Mouse (Mus musculus) heart, embryonic 10.5 days (tissue): Measurements from ENCODE around the gene Igfbp7. TPM values are rescaled to one million over a fixed set of nuclear protein-coding genes. Genes with fewer than 3 reads are reported as not detected.
"Not testable (repeated sequence)": the region's sequence is repeated elsewhere in the genome, so short reads cannot be mapped to it uniquely, and the experiment has no call there.

Source experiments
- DNase-seq: peaks from one replicate; pipeline ENCODE4 v3.0.0-alpha.2; 2017; ENCODE audit warnings: low spot score
- H3K27ac ChIP-seq: fragments of 300-500 bp; sonication (generic); 2 replicates; pipeline ENCODE4 v1.5.1; 2016; ENCODE audit warnings: mild to moderate bottlenecking
- H3K27me3 ChIP-seq: fragments of 300-500 bp; sonication (generic); 2 replicates; pipeline ENCODE4 v1.6.1; 2016; ENCODE audit warnings: mild to moderate bottlenecking; ENCODE audit not compliant: poor library complexity, insufficient read depth, severe bottlenecking
- H3K36me3 ChIP-seq: fragments of 300-500 bp; sonication (generic); 2 replicates; pipeline ENCODE4 v1.6.1; 2016; ENCODE audit warnings: mild to moderate bottlenecking, moderate library complexity
- H3K4me1 ChIP-seq: fragments of 300-500 bp; sonication (generic); 2 replicates; pipeline ENCODE4 v1.6.1; 2016; ENCODE audit warnings: mild to moderate bottlenecking
- H3K4me3 ChIP-seq: fragments of 300-500 bp; sonication (generic); 2 replicates; pipeline ENCODE4 v1.5.1; 2016; ENCODE audit warnings: mild to moderate bottlenecking, moderate library complexity
- H3K9me3 ChIP-seq: fragments of 300-500 bp; sonication (generic); 2 replicates; pipeline ENCODE4 v1.6.1; 2016; ENCODE audit warnings: mild to moderate bottlenecking, moderate library complexity
- WGBS: fragments of 180-500 bp; shearing (Covaris S2); methylation state at CpG from one replicate; pipeline ENCODE4 v1.1.7; 2016; 5-methylcytosine and 5-hydroxymethylcytosine counted together
- polyA plus RNA-seq: library from polyadenylated mRNA; unstranded; fragments of >200 nt; fragmentation: Nextera tagmentation; extraction: Ambion mirVana; gene quantifications from 2 replicates; pipeline ENCODE4 v1.2.1, GENCODE M21; 2016

The Igfbp7 gene
- polyA plus RNA-seq, 1 experiment from 2014 or later: 16.6 TPM

DNA sequence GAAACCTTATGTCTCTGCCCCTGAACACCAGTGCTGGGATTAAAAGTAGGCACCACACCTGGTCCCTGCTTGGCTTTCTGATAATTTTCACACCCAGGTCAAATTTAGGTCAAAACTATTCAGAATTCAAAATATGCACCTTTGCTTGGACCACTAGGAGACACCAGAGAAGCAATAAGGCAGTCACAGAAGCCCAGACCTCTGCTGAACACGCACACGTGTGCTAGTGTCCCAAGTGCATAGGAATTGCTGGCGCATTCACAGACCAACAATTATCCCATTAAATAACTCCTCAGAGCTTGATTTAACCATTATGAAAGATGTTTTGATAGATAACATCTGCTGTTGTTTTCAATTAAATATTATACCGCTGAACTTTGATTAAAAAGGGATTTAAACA, 22.2 kb upstream of the Igfbp7 start:
- 89% methylated on average over 4 of the region's 4 CpGs for WGBS
- no peaks in the 10 kb centered on the region for H3K36me3 ChIP-seq
- no peaks in the 10 kb centered on the region for H3K4me1 ChIP-seq
- DNase-seq: no peak
- H3K27ac ChIP-seq: no peak overlapping the region
- H3K9me3 ChIP-seq: no peaks in the 10 kb centered on the region
- H3K27me3 ChIP-seq: no peaks in the 10 kb centered on the region
- no peak overlapping the region for H3K4me3 ChIP-seq

DNA sequence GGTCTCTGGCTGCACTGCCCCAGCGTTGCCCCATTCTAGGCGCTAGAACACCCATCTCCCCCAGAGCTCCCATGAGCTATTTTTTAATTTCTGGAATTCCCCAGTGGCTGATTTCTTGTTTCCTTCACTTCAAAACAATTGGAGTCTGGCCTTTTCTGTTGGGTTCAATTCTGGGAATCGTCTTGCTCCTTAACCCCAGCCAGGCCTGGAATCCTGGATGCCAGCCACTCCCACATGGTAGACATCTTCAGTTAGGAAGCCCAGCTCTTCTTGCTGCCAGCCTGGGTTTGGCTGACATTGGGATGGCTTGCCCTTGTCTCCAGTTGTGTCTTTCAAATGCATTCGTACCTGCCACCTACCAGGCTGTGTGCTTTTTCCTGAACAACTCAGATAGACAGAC, 20.7 kb upstream of the Igfbp7 start:
- H3K9me3 ChIP-seq: no peaks in the 10 kb centered on the region

DNA sequence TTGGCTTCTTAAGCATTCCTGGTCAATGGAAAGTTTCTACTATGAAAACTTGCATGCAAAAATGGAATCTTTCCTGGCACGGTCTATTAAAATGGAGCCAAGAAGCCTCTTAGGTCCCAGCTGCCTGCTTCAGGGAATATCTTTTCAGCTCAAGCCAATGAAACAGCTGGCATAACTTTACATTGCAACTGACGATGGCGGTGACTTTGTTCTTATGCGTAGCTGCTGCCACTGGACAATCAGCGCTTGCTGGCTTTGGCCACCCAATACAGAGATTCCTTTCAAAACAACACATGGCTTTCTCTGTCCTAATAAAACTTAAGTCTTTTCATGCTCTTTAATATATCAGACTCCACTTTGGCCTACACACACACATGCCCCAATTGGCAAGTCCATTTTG, 20.1 kb upstream of the Igfbp7 start:
- no peak overlapping the region for H3K4me3 ChIP-seq
- DNase-seq: no peak

More for the DNA sequence above, 20.7 kb upstream of the Igfbp7 start:
- Histone ChIP-seq H3K36me3 (no peaks in the 10 kb centered on the region), H3K4me1 (no peaks in the 10 kb centered on the region), H3K27me3 (no peaks in the 10 kb centered on the region), H3K4me3 (no peak overlapping the region), H3K27ac (no peak overlapping the region)
- DNase-seq: no peak
- WGBS: 78% methylated on average over 4 of the region's 4 CpGs

DNA sequence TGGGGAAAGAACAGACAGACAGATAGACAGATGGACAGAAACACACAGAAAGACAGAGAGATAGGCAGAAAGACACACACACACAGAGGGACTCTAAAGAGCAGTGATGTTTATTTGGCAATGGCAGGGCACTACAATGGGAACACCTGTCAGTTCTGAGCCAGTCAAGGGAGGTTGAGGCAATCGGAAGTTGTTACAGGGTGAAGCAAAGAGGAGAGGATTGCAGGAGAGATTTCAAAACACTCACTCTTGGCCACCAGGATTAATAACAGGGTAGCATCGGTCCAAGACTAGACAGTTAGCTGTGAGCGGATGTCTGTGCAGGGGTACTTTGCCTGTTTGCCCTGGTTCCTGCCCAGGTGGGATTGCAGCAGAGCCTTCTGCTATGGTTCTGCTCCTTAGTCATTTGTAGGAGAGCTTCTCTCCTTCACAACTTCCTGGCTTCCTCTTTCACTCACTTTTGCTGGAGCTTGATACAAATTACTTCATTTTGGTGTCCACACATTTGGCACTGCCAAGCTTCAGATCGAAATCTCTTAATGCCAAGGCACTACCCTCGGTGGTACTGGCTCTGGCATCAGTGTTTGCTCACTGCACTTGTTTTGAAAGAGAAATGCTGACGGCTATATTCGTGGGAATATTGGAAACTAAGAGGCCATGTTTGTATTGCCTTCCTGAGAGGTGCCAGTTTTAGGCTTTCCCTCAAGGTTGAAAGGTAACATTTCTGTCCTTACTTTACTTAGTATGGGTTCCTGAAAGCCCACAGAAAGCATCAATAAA, 18.1 kb upstream of the Igfbp7 start:
- no peak overlapping the region for H3K4me3 ChIP-seq
- 75% methylated on average over 7 of the region's 7 CpGs for WGBS
- no peaks in the 10 kb centered on the region for H3K9me3 ChIP-seq
- DNase-seq: no peak
- H3K27me3 ChIP-seq: no peaks in the 10 kb centered on the region
- H3K27ac ChIP-seq: no peak overlapping the region
- no peaks in the 10 kb centered on the region for H3K4me1 ChIP-seq
- H3K36me3 ChIP-seq: no peaks in the 10 kb centered on the region

More for the DNA sequence above, 20.1 kb upstream of the Igfbp7 start:
- Histone ChIP-seq H3K36me3 (no peaks in the 10 kb centered on the region), H3K9me3 (no peaks in the 10 kb centered on the region), H3K4me1 (no peaks in the 10 kb centered on the region), H3K27me3 (no peaks in the 10 kb centered on the region), H3K27ac (no peak overlapping the region)
- WGBS: 92% methylated on average over 5 of the region's 5 CpGs

DNA sequence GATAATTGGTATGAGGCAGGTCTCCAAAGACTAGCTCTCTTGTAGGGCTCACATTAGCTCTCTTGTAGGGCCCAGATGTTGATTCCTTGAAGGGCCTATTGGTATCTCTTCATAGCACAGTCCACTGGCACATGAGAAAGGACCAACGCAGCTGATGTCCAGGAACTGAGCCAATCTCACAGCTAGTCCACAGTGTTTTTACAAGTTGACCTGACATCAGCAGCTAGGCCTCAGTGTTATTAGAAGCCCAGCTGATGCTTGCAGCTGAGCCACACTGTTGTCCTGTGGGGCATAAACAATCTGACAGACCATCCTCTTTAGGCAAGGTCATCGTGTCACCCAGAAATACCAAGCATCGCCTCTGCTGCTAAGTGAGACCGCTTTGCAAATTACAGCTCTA, 11.7 kb upstream of the Igfbp7 start:
- not testable (repeated sequence) for H3K9me3 ChIP-seq, H3K27me3 ChIP-seq, H3K36me3 ChIP-seq, H3K27ac ChIP-seq, H3K4me3 ChIP-seq, DNase-seq, H3K4me1 ChIP-seq
- 41% methylated on average over 4 of the region's 4 CpGs for WGBS

DNA sequence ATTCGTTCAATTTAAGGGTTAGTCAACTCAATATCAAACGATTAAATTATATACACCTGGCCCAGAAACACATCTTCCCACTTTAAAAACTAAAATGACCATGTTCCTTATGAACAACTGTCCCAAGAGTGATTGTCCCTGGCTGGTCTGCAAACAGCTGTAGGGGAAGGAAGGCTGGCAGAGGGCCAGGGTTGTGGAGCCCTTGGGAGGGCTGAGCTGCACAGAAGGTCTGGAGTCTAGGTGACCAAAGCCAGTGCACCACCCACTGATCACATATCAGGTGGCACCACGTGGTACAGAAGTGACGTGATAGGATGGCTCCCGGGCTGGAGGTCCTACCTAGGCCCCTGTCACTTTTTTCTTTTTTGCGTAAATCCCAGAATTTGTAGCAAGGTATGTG, 8.2 kb upstream of the Igfbp7 start:
- Histone ChIP-seq H3K36me3 (no peaks in the 10 kb centered on the region), H3K27ac (no peak overlapping the region), H3K27me3 (no peaks in the 10 kb centered on the region), H3K4me1 (no peaks in the 10 kb centered on the region), H3K4me3 (no peak overlapping the region), H3K9me3 (no peaks in the 10 kb centered on the region)
- 79% methylated on average over 6 of the region's 6 CpGs for WGBS
- no peak for DNase-seq

DNA sequence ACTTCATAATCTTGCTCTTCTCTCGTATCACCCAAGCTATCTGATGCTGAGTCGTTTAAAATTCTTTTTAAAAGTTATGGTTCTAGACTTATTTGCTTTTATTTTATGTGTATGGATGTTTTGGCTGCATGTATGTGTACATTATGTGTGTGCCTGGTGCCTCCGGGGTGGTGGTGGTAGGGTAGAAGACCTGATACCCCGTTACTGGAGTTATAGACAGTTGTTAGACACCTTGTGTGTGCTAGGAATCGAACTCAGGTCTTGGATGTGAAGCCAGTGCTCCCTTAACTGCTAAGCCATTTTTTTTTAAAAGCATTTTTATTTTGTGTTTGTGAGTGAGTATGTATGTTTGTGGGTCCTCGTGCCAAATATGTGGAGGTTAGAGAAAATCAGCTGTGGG, 689 bp upstream of the Igfbp7 start:
- H3K27ac ChIP-seq: no peak overlapping the region
- no peaks in the 10 kb centered on the region for H3K9me3 ChIP-seq
- 87% methylated on average over 6 of the region's 6 CpGs for WGBS
- 0 out of 2 replicates have a peak, but pooled peaks cover 12% of the 10 kb centered on the region for H3K4me1 ChIP-seq
- no peak overlapping the region for H3K4me3 ChIP-seq
- DNase-seq: no peak
- H3K27me3 ChIP-seq: peaks cover 46% of the 10 kb centered on the region
- H3K36me3 ChIP-seq: no peaks in the 10 kb centered on the region

DNA sequence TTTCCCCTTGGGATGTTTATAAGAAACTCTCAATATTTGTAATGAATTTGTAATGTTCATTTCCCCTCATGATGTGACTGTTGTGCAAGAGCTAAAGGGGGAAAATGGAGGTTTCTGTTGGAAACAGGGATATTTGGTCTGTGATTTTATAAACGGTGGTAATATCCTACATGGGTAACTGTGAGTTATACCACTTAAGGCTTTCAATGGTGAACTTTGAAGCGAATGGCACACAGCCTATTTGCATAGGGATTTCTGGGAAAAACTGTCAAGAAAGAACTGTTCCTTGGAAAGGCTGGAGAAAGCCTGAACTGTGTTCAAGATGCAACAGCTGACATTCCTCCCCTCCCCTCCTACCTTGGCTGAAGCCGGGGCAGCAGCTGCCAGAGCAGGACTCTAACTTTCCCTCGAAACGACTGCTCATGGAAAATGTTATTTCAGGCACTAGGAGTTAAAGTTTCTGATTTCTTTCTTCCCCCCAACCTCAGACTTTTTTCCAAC, 1.4 kb downstream of the Igfbp7 start:
- no peak overlapping the region for H3K4me3 ChIP-seq
- WGBS: 43% methylated on average over 5 of the region's 5 CpGs
- no peaks in the 10 kb centered on the region for H3K36me3 ChIP-seq
- no peaks in the 10 kb centered on the region for H3K9me3 ChIP-seq
- H3K4me1 ChIP-seq: 0 out of 2 replicates have a peak, but pooled peaks cover 12% of the 10 kb centered on the region
- DNase-seq: no peak
- H3K27ac ChIP-seq: no peak overlapping the region
- H3K27me3 ChIP-seq: peaks cover 52% of the 10 kb centered on the region

DNA sequence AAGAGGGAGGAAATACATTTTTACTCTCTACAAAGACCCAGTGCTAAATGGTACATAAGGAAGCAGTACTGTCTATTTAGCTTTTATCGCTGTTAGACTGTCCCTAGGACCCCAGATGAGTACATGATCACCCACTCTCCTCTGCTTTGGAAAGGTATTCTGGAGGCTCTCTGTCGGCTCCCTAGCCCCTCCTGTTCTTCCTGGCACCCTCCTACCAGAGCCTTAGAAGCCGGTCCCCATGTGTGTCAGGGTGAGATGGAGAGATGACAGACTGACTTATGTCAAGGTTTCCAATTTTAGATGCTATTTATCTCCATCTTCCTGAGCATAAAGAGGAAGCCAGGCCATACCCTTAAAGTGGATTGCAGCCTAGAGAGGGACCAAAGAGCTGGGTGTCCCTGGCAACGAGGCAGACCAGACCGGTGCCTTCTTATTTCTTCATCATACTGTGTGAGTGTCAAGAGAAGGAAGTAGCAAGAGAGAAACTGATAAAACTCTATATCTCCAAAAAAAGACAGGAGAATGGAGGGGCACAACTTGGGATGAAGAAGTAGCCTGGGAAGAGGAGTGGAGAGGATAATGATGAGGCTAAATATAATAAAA, 2.3 kb downstream of the Igfbp7 start:
- no peaks in the 10 kb centered on the region for H3K36me3 ChIP-seq
- H3K4me1 ChIP-seq: 0 out of 2 replicates have a peak, but pooled peaks cover 15% of the 10 kb centered on the region
- WGBS: 43% methylated on average over 5 of the region's 5 CpGs
- no peak for DNase-seq
- H3K4me3 ChIP-seq: no peak overlapping the region
- no peaks in the 10 kb centered on the region for H3K9me3 ChIP-seq
- peaks cover 58% of the 10 kb centered on the region for H3K27me3 ChIP-seq
- H3K27ac ChIP-seq: no peak overlapping the region

DNA sequence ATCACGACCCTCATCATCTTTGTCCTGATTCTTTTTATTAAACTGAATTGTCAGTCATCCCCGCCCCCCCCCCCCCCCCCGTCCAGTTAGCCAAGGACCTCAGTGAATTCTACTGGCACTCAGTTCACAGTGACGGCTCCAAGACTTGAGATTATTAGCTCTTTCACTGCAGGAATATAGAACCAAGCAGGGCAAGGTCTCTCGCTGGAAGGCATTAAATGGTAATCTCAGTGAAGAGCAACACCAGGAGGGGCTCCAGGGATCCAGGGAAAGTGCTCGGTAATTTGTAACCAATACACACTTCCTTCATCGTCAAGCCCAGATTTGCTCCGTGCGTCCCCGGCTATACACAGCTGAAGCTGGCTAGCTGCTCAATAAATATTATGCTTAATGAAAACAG, 2.9 kb downstream of the Igfbp7 start:
- H3K36me3 ChIP-seq: no peaks in the 10 kb centered on the region
- H3K4me3 ChIP-seq: no peak overlapping the region
- H3K4me1 ChIP-seq: 0 out of 2 replicates have a peak, but pooled peaks cover 15% of the 10 kb centered on the region
- DNase-seq: no peak
- no peaks in the 10 kb centered on the region for H3K9me3 ChIP-seq
- H3K27ac ChIP-seq: no peak overlapping the region
- 70% methylated on average over 10 of the region's 10 CpGs for WGBS
- peaks cover 58% of the 10 kb centered on the region for H3K27me3 ChIP-seq

DNA sequence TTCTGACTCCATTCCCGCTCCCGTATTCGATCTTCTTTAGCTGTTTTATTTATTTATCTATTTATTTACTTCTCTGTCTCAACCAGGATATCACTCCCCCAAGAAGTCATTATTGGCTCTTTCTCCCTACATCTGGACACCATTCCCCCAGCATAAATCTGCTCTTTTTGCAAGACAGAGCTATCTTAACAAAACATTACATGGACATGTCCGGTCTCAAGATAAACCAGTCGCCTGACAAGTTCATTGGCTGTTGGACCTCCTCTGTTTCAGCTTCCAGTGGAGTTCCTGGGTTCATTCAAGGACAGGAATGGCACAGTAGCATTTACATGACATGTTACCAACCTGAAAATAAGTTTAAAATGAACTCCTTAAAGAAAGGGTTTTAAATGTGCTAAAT, 4.9 kb downstream of the Igfbp7 start:
- Histone ChIP-seq H3K27ac (no peak overlapping the region), H3K27me3 (peaks cover 52% of the 10 kb centered on the region), H3K36me3 (no peaks in the 10 kb centered on the region), H3K4me3 (no peak overlapping the region), H3K9me3 (no peaks in the 10 kb centered on the region), H3K4me1 (peaks cover 24% of the 10 kb centered on the region)
- DNase-seq: no peak
- WGBS: 69% methylated on average over 5 of the region's 5 CpGs

DNA sequence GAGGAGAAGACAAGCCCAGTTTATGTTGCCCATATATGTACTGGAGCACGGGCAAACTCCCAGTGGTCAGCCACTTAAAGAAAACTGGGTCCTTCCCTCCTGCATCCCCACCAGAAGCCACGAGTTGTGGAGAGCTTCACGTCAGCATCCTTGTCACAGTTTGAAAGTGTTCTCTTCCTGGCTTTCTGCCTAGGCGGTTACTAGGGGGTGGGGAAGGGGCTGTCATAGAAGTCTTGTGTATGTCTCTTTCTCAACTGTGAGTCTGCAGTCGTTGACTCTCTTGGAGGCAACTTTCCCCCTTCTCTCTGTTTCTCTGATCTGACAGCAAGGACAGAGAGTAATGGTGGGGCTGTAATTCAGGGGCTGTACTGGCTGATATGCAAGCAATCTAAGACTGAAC, 5.7 kb downstream of the Igfbp7 start:
- Histone ChIP-seq H3K4me3 (no peak overlapping the region), H3K9me3 (no peaks in the 10 kb centered on the region), H3K36me3 (no peaks in the 10 kb centered on the region), H3K27ac (no peak overlapping the region), H3K4me1 (peaks cover 17% of the 10 kb centered on the region), H3K27me3 (peaks cover 45% of the 10 kb centered on the region)
- DNase-seq: no peak
- 32% methylated on average over 5 of the region's 5 CpGs for WGBS

DNA sequence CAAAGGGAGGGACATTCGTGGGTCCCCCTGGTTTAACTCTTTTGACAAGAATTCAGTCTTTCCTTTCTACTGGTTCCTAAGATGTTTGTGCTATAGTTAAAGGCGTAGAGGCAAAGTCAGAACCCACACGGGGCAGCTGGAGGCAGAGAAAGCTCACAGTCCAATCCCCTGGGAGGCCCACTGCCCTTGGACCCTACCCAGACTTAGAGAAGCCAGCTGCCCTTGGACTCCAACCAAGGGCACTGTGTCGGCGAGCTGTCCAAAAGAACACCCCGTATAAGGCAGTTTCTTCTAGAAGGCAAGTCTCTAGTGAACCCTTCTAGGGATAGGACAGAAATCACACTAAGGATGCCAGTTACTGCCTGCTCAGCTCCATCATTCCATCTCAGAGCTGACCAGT, 7.0 kb downstream of the Igfbp7 start:
- H3K9me3 ChIP-seq: no peaks in the 10 kb centered on the region
- H3K36me3 ChIP-seq: no peaks in the 10 kb centered on the region
- WGBS: 71% methylated on average over 6 of the region's 6 CpGs
- H3K4me3 ChIP-seq: no peak overlapping the region
- no peak for DNase-seq
- peaks cover 37% of the 10 kb centered on the region for H3K27me3 ChIP-seq
- H3K4me1 ChIP-seq: peaks cover 16% of the 10 kb centered on the region
- H3K27ac ChIP-seq: no peak overlapping the region
